Mouse (Mus musculus): ENCODE data around the gene Cpvl. TPM values are rescaled to one million over a fixed set of nuclear protein-coding genes. Genes with fewer than 3 reads are reported as not detected.

Cpvl gene
- polyA plus RNA-seq, 2 experiments: 0.20 to 0.21 TPM

DNA sequence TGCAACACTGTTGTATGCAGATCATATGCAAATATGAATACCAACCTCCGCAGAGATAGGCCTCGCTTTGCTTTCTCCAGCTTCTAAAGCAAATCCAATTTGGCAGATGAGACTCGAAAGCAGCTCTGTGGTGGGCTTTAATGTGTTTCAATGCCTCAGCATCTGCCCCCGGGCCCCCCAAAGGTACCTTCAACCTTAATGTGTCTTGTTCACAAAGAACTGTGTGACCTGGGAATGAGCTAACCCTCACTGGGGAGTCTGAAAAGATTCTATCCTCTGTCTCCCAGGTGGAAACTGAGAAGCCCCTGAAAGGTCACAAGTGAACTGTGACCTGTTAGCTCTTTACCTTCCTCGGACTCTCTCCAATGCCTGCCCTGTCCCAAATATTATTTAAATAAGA is 11.9 kb downstream of the Cpvl start:
- no peak for DNase-seq (ENCODE audit: low spot score)
- ATAC-seq (ENCODE audit: low FRiP score, low read depth): no peak
- 81% methylated on average over 5 of the region's 5 CpGs for WGBS

DNA sequence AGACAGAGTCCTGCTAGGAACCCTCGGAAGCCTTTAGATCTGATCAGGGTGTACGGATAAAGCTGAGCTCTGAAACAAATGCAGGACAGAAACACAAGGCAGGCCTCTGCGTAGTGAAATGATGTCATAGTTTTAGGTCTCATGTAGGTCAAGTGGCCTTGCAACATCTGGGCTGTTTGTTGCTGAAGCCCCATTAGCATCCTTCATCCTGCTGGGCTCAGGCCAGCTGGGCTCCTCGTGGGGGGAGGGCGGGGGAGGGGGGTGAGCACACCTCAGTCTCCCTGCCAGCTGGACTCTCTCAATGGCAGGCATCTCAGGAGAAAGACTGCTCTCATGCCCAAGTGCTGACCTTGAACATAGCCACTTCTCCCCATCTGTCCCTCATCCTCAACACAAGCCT is 12.6 kb downstream of the Cpvl start:
- 31% methylated on average over 4 of the region's 5 CpGs for WGBS
- H3K9ac ChIP-seq (ENCODE audit: low read depth, low read length, severe bottlenecking): no peak overlapping the region
- H3K4me1 ChIP-seq (ENCODE audit: control insufficient read depth, insufficient read depth, low read length): peaks cover 5% of the 10 kb centered on the region; the same call in 1 of the 2 replicates
- H3K27ac ChIP-seq (replicated peaks; ENCODE audit: low read depth, low read length): no peak overlapping the region
- H3K4me3 ChIP-seq (replicated peaks; ENCODE audit: low read length): no peak overlapping the region
- no peaks in the 10 kb centered on the region for H3K9me3 ChIP-seq (ENCODE audit: control insufficient read depth, low read length)
- ATAC-seq (ENCODE audit: low FRiP score, low read depth): no peak
- TF ChIP-seq POLR2A (IDR thresholded peaks at IDR 0.05; ENCODE audit: borderline replicate concordance, extremely low read depth, insufficient read depth, insufficient read length): no peak
- no peaks in the 10 kb centered on the region for H3K36me3 ChIP-seq (ENCODE audit: control insufficient read depth, insufficient read depth, low read length)
- H3K27me3 ChIP-seq (ENCODE audit: control insufficient read depth, insufficient read depth, low read length): no peaks in the 10 kb centered on the region
- no peak for DNase-seq (ENCODE audit: low spot score)
- no peak overlapping the region for H3K4me2 ChIP-seq (replicated peaks; ENCODE audit: low read depth, low read length, severe bottlenecking)

More for the DNA sequence above, 11.9 kb downstream of the Cpvl start:
- no peak overlapping the region for H3K4me3 ChIP-seq (replicated peaks; ENCODE audit: low read length)
- H3K36me3 ChIP-seq (ENCODE audit: control insufficient read depth, insufficient read depth, low read length): no peaks in the 10 kb centered on the region
- no peak overlapping the region for H3K27ac ChIP-seq (replicated peaks; ENCODE audit: low read depth, low read length)
- H3K9ac ChIP-seq (ENCODE audit: low read depth, low read length, severe bottlenecking): no peak overlapping the region
- no peaks in the 10 kb centered on the region for H3K9me3 ChIP-seq (ENCODE audit: control insufficient read depth, low read length)
- no peak for TF ChIP-seq POLR2A (IDR thresholded peaks at IDR 0.05; ENCODE audit: borderline replicate concordance, extremely low read depth, insufficient read depth, insufficient read length)
- no peaks in the 10 kb centered on the region for H3K27me3 ChIP-seq (ENCODE audit: control insufficient read depth, insufficient read depth, low read length)
- peaks cover 5% of the 10 kb centered on the region; the same call in 1 of the 2 replicates for H3K4me1 ChIP-seq (ENCODE audit: control insufficient read depth, insufficient read depth, low read length)
- H3K4me2 ChIP-seq (replicated peaks; ENCODE audit: low read depth, low read length, severe bottlenecking): no peak overlapping the region

DNA sequence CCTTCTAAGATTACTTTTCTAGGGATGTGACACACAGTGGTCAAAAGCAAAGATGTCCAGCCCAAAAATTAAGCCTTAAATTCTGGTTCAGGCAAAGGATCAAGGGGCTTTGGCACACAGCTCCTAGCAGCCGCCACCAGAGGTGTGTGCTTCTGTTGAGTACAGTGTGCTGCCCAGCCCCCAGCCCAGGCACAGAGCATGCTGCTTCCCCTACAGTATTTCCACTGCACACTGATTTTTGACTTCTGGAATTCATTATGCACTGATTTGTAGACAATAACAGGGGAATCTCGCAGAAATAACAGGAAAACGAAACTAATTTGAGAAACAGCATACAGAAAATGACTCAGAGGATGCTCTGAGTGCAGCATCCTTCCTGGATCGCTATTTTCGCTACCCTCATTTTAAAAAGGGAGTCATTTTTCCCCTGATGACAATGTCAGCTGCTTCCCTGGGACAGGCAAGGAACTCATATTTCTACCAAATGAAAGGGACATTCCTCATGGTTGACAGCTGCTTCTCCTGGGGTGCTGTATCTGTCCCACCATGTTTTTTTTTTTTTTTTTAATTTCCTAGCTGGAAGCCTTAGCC is 14.5 kb downstream of the Cpvl start:
- H3K4me2 ChIP-seq (replicated peaks; ENCODE audit: low read depth, low read length, severe bottlenecking): no peak overlapping the region
- 41% methylated on average over 5 of the region's 5 CpGs for WGBS
- H3K27ac ChIP-seq (replicated peaks; ENCODE audit: low read depth, low read length): 0 out of 2 replicates have a peak overlapping the region, but pooled peaks have one; percentile 0
- no peaks in the 10 kb centered on the region for H3K36me3 ChIP-seq (ENCODE audit: control insufficient read depth, insufficient read depth, low read length)
- TF ChIP-seq POLR2A (IDR thresholded peaks at IDR 0.05; ENCODE audit: borderline replicate concordance, extremely low read depth, insufficient read depth, insufficient read length): no peak
- peak; percentile 37 for DNase-seq (ENCODE audit: low spot score)
- no peak; the same call in 1 of the 2 replicates for ATAC-seq (ENCODE audit: low FRiP score, low read depth)
- H3K9ac ChIP-seq (ENCODE audit: low read depth, low read length, severe bottlenecking): no peak overlapping the region
- H3K9me3 ChIP-seq (ENCODE audit: control insufficient read depth, low read length): no peaks in the 10 kb centered on the region
- no peak overlapping the region for H3K4me3 ChIP-seq (replicated peaks; ENCODE audit: low read length)
- no peaks in the 10 kb centered on the region for H3K27me3 ChIP-seq (ENCODE audit: control insufficient read depth, insufficient read depth, low read length)
- peaks cover 5% of the 10 kb centered on the region; the same call in 1 of the 2 replicates for H3K4me1 ChIP-seq (ENCODE audit: control insufficient read depth, insufficient read depth, low read length)

DNA sequence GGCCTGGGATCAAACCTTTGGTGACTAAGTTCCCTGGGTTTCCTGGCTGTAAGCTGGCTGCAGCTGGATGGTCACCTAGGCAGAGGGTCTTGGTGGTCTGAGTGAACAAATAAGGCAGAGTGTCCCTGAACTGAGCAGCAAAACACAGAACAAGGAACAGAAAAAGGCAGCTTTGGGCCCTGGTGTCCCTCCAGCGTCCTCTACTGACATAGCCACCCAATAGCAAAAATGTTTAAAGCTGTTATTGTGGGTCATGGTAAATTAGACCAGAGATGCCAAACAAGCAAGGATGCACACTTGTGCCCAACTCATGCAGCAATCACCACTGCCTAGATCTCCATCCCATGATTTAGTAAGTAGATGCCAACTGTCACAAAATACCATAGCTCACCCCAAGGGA is 16.5 kb downstream of the Cpvl start:
- Histone ChIP-seq H3K4me1 (ENCODE audit: control insufficient read depth, insufficient read depth, low read length) (peaks cover 5% of the 10 kb centered on the region; the same call in 1 of the 2 replicates), H3K4me3 (replicated peaks; ENCODE audit: low read length) (no peak overlapping the region), H3K36me3 (ENCODE audit: control insufficient read depth, insufficient read depth, low read length) (no peaks in the 10 kb centered on the region), H3K4me2 (replicated peaks; ENCODE audit: low read depth, low read length, severe bottlenecking) (no peak overlapping the region), H3K9ac (ENCODE audit: low read depth, low read length, severe bottlenecking) (no peak overlapping the region), H3K27me3 (ENCODE audit: control insufficient read depth, insufficient read depth, low read length) (no peaks in the 10 kb centered on the region), H3K27ac (replicated peaks; ENCODE audit: low read depth, low read length) (no peak overlapping the region), H3K9me3 (ENCODE audit: control insufficient read depth, low read length) (no peaks in the 10 kb centered on the region)
- DNase-seq (ENCODE audit: low spot score): no peak
- no peak for TF ChIP-seq POLR2A (IDR thresholded peaks at IDR 0.05; ENCODE audit: borderline replicate concordance, extremely low read depth, insufficient read depth, insufficient read length)
- WGBS: 94% methylated on average over 1 of the region's 1 CpGs
- ATAC-seq (ENCODE audit: low FRiP score, low read depth): no peak

DNA sequence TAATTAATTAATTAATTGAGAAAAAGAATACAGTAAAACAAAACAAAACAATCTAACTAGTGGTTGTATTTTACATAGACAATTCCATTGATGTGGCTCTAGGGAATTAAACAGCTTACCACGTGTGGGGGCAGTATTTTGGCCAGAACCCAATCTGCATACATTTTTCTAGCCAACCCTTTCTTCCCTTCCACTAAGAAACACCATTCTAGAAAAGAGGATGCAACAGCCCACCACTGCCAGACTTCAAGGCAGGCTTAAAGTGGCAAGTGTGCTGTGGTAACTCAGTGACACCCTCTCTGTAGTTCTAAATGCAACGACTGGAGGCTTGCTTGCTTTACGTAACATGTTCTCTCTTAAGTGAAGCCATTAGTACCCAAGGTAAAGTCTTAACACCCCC is 18.6 kb downstream of the Cpvl start:
- no peaks in the 10 kb centered on the region for H3K36me3 ChIP-seq (ENCODE audit: control insufficient read depth, insufficient read depth, low read length)
- 58% methylated on average over 3 of the region's 3 CpGs for WGBS
- no peak overlapping the region for H3K4me3 ChIP-seq (replicated peaks; ENCODE audit: low read length)
- no peak overlapping the region for H3K9ac ChIP-seq (ENCODE audit: low read depth, low read length, severe bottlenecking)
- H3K4me2 ChIP-seq (replicated peaks; ENCODE audit: low read depth, low read length, severe bottlenecking): no peak overlapping the region
- H3K27ac ChIP-seq (replicated peaks; ENCODE audit: low read depth, low read length): no peak overlapping the region
- DNase-seq (ENCODE audit: low spot score) (no peak), ATAC-seq (ENCODE audit: low FRiP score, low read depth) (no peak)
- TF ChIP-seq POLR2A (IDR thresholded peaks at IDR 0.05; ENCODE audit: borderline replicate concordance, extremely low read depth, insufficient read depth, insufficient read length): no peak
- no peaks in the 10 kb centered on the region for H3K9me3 ChIP-seq (ENCODE audit: control insufficient read depth, low read length)
- H3K4me1 ChIP-seq (ENCODE audit: control insufficient read depth, insufficient read depth, low read length): peaks cover 5% of the 10 kb centered on the region; the same call in 1 of the 2 replicates
- no peaks in the 10 kb centered on the region for H3K27me3 ChIP-seq (ENCODE audit: control insufficient read depth, insufficient read depth, low read length)
